Mouse (Mus musculus) retina, postnatal 7 days (tissue): ENCODE results near the gene Mgrn1.

Experiments used
- DNase-seq: peaks from one replicate; pipeline ENCODE4 v3.0.0-alpha.2; 2012; ENCODE audit warnings: low read depth, low spot score

Gene Mgrn1

GRCm38 (mm10) chr16:4907972-4908371 is 21.9 kb downstream of the Mgrn1 start:
- no peak for DNase-seq

GRCm38 (mm10) chr16:4909745-4910144 is 23.7 kb downstream of the Mgrn1 start:
- DNase-seq, result no peak

GRCm38 (mm10) chr16:4910758-4911157 is 24.7 kb downstream of the Mgrn1 start:
- no peak for DNase-seq

GRCm38 (mm10) chr16:4912074-4912648 is 26.1 kb downstream of the Mgrn1 start:
- no peak for DNase-seq

- no peak for DNase-seq
Observed at GRCm38 (mm10) chr16:4912907-4913782, 27.1 kb downstream of the Mgrn1 start.

- peak; percentile 65 for DNase-seq
Observed at GRCm38 (mm10) chr16:4913783-4914735, 28.0 kb downstream of the Mgrn1 start.

- no peak for DNase-seq
Observed at GRCm38 (mm10) chr16:4915931-4916330, 29.9 kb downstream of the Mgrn1 start.

GRCm38 (mm10) chr16:4916608-4917007 is 30.6 kb downstream of the Mgrn1 start:
- DNase-seq, result no peak

GRCm38 (mm10) chr16:4920556-4920955 is 34.5 kb downstream of the Mgrn1 start:
- no peak for DNase-seq

- DNase-seq, result no peak
Observed at GRCm38 (mm10) chr16:4922481-4922880, 36.4 kb downstream of the Mgrn1 start.

GRCm38 (mm10) chr16:4923996-4924395 is 37.9 kb downstream of the Mgrn1 start:
- DNase-seq, result no peak

GRCm38 (mm10) chr16:4927967-4928366 is 41.9 kb downstream of the Mgrn1 start:
- DNase-seq, result no peak

- no peak for DNase-seq
Observed at GRCm38 (mm10) chr16:4928474-4928873, 42.4 kb downstream of the Mgrn1 start.

- no peak for DNase-seq
Observed at GRCm38 (mm10) chr16:4932429-4932828, 46.4 kb downstream of the Mgrn1 start.

- no peak for DNase-seq
Observed at GRCm38 (mm10) chr16:4935430-4935829, 49.4 kb downstream of the Mgrn1 start.

GRCm38 (mm10) chr16:4935931-4936703 is 50.1 kb downstream of the Mgrn1 start:
- DNase-seq, result no peak

GRCm38 (mm10) chr16:4937351-4938190 is 51.5 kb downstream of the Mgrn1 start:
- no peak for DNase-seq

- no peak for DNase-seq
Observed at GRCm38 (mm10) chr16:4938461-4938860, 52.4 kb downstream of the Mgrn1 start, which contains the start of gene Nudt16l1. TSS of gene Nudt16l1 (plus strand) at chr16:4938761.

- peak; percentile 91 for DNase-seq
Observed at GRCm38 (mm10) chr16:4938989-4939388, 52.9 kb downstream of the Mgrn1 start.

GRCm38 (mm10) chr16:4939412-4939811 is 53.4 kb downstream of the Mgrn1 start:
- no peak for DNase-seq
